Mouse (Mus musculus) spleen, adult 18-20 months (tissue): ENCODE results near the gene Fam214b.

Source experiments
- DNase-seq, 2 experiments: peaks; one replicate each; pipeline ENCODE4 v3.0.0; 2022; ENCODE audit warnings: mixed read lengths in 2 of 2

Fam214b gene

GRCm38 (mm10) chr4:43005765-43006164 lies 40.3 kb downstream of the Fam214b start:
- no peak for DNase-seq

GRCm38 (mm10) chr4:43004951-43005350 lies 41.1 kb downstream of the Fam214b start:
- DNase-seq = no peak

GRCm38 (mm10) chr4:43002756-43003439 lies 43.1 kb downstream of the Fam214b start:
- DNase-seq = no peak

- no peak for DNase-seq
Observed at GRCm38 (mm10) chr4:43001272-43001671, 44.7 kb downstream of the Fam214b start.

GRCm38 (mm10) chr4:43000141-43000986 lies 45.7 kb downstream of the Fam214b start, which contains the start of gene Vcp:
TSS of gene Vcp (minus strand) at chr4:43000507.
- DNase-seq = peak; percentile 95 to 98

- peak; percentile 65 to 76 for DNase-seq
Observed at GRCm38 (mm10) chr4:42999451-43000140, 46.4 kb downstream of the Fam214b start.

GRCm38 (mm10) chr4:42998022-42998421 lies 48.0 kb downstream of the Fam214b start:
- no peak for DNase-seq

GRCm38 (mm10) chr4:42988296-42988695 lies 57.7 kb downstream of the Fam214b start:
- no peak for DNase-seq
